Mouse (Mus musculus): ENCODE results near the gene Ergic1.

Gene Ergic1

GRCm38 (mm10) chr17:26662978-26663683 is 101.8 kb downstream of the Ergic1 start, which contains the start of gene Atp6v0e:
TSS of gene Atp6v0e (plus strand) at chr17:26663231.
- peak; percentile 94 for DNase-seq (ENCODE audit: low spot score)

DNA sequence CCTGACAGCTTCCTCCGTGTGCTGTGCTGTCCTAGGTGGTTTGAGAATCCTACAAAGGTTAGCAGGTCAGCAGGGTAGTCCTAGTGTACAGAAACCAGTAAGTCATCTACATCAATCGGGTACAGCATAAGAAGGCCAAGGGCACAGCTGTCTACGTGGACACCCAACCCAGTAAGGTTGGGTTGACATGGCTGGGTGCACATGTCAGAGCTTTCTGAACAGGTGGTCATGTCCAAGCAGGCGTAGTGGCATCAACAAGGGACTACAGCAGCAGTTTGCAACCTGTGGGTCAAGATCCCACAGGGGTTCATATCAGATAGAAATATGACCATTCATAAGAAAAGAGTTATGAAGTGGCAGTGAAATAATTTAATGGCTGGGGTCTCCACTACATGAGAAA is 104.3 kb downstream of the Ergic1 start:
- DNase-seq (ENCODE audit: low spot score), result no peak

- no peak for DNase-seq (ENCODE audit: low spot score)
Observed at GRCm38 (mm10) chr17:26671268-26671667, 110.0 kb downstream of the Ergic1 start.

- no peak for DNase-seq (ENCODE audit: low spot score)
Observed at GRCm38 (mm10) chr17:26675845-26676244, 114.6 kb downstream of the Ergic1 start.

- peak; percentile 90 for DNase-seq (ENCODE audit: low spot score)
Observed at GRCm38 (mm10) chr17:26676252-26676615, 114.9 kb downstream of the Ergic1 start.

- peak; percentile 76 for DNase-seq (ENCODE audit: low spot score)
Observed at GRCm38 (mm10) chr17:26676616-26677376, 115.5 kb downstream of the Ergic1 start.

DNA sequence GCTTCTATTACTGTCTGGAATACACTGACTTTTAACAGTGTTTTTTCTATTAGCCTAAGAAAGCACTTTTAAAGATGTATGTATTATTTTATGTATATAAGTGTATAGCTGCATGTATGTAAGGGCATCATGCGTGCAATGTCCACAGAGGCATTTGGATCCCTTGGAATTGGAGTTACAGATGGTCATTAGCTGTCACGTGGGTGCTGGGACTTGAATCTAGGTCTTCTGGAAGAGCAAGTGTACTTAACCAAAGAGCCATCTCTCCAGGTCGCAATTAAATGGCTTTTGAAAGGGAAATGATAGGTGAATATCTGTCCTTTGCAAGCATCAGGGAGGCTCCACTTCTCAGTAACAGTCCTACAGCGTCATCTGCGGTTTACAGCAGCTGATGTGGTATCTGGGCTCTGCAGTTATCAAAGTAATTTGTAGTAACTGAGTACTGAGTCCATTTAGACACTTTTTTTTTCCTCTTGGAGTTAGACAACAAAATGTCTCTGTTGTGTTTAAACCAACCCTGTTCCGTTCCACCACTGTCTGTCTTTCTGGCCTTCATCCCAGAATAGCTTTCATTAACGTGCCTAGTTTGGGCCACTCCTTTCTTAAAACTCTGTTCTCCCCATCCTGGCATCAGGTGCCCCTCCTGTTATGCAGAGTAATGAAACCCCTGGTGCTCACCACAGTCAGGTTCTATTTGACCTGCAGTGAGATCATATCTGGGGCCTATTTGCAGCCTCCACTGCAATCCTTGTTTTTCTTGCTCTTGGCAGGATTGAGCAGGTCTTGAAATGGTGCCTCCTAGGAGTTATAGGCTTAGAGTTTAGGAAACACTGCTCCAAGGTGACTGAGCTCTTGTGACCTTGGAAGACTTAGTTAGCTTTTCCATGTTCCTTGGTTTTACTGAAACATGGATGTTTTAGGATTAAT is 116.7 kb downstream of the Ergic1 start:
- DNase-seq (ENCODE audit: low spot score), result no peak

DNA sequence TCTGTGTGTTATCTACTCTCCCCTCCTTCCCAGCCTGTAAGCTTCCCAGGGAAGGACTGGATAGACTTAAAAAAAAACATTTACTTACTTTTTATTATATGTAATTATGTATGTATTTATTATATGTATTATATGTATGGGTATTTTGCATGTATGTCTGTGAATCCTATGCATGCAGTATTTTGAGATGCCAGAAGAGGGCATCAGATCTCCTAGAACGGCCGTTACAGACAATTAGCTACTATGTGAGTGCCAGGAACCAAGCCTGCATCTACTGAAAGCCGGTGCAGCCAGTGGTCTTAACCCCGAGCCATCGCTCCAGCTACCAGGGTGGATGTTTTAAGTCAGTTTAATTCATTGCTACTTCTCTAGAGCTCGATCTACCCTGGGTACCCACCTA is 120.0 kb downstream of the Ergic1 start:
- no peak for DNase-seq (ENCODE audit: low spot score)

DNA sequence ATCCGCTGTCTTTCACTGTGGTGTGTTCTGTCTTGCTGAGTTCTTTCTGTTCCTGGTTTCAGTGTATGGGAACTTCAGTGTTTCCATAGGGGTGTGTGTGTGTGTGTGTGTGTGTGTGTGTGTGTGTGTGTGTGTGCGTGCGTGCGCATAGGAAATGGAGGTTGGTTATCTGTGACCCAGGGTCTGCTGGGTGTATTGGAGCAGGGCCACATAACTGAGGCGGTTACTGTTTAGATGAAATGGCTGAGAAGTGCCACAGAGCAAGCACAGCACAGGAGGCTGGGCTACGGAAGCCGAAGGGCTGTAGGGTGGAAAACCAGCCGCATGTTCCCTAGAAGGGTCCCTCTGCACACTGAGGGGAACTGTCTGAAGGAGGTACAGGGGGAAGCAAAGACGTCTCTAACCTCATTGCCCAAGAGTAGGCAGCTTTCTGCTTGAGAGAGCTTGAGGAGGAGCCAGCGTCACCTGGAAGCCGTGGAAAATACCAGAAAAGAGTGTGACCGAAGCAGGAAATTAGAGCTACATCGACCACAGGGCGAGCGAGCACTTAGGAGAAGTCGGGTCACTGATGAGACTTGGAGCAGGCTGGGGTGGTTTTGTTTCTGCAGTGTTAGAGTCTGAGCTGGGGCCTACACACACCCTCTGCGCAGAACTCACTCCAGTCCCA is 125.2 kb downstream of the Ergic1 start:
- no peak for DNase-seq (ENCODE audit: low spot score)

DNA sequence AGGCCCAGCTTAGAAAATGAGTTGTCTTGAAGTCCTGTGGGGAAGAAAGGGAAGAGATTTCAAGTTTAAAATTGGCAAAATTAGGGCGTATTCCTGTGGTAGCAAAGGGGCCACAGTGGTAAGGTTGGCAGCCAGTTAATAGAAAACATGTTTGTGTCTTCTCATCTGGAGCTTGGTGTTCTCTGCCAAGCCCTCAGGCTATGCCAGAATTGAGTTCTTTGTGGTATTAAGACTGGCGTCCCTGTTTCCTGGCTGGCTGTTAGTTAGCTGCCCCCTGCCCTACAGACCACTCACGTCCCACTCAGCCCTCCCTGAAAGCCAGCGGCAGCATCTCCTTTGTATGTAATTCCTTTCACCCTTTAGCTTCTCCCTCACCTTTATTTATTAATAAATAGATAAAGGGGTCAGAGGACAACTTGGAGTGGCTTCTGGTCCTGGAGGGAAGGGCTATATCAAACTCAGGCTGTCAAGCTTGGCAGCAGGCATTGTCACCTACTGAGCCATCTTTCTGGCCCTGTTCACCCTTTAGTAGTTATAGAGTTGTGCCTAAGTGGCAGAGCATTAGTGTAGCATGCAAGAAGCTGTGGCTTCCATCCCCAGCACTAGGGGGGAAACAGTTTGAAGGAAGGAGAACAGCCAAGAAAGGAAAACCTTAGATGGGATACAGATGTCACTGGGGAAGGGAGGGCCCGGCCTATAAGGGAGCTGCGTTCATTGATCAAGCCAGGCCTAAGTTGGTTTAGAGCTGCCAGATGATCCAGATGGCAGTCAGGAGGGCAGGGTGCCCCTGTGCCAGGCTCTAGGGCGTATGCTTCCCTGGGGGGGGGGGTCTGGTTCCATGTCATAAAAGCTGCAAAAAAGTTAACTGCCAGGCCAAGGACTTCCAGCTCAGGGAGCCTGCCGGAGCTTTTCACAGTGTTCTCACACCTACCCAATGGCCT is 127.8 kb downstream of the Ergic1 start:
- DNase-seq (ENCODE audit: low spot score), result peak; percentile 46

- DNase-seq (ENCODE audit: low spot score), result no peak
Observed at GRCm38 (mm10) chr17:26689810-26690209, 128.5 kb downstream of the Ergic1 start.

- DNase-seq (ENCODE audit: low spot score), result no peak
Observed at GRCm38 (mm10) chr17:26690236-26690635, 128.9 kb downstream of the Ergic1 start.

DNA sequence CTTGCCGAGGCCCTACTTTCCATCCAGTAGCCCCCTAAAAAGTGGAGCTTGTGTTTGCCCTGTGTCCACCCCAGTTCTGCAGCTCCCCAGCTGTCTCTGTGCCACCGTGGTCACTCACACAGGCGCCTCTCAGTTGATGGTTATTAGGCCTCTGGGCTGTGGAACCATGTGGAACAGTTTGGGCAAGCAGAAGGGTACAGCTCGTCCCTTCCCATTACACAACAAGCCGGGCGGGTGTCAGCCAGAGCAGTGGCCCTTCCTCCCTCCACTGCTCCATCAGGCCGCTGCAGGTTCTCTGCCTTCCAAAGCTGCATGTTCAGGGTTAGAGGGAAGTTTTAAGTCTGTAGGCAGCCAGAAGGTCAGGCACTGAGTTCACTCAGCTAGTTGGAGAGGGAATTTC is 129.8 kb downstream of the Ergic1 start:
- no peak for DNase-seq (ENCODE audit: low spot score)

GRCm38 (mm10) chr17:26693424-26693823 is 132.1 kb downstream of the Ergic1 start:
- DNase-seq (ENCODE audit: low spot score), result no peak

DNA sequence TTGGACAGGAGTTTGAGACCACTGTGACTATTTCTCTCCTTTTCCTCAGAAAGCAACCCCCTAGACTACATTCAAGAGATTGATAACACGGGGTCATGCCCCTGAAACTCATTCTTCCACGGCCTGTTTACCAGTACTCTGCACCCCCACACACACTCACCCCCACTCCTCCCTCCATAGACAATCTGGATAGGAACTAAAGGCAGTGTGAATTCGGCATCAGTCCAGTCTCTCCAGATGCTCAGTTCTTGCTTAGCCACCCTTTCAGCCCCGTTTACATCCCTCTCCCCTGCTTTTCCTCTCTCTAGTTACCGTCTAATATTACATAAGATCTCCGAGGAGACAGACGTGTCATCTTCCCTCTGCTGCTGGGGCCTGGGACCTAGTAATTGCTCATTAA is 132.9 kb downstream of the Ergic1 start:
- DNase-seq (ENCODE audit: low spot score), result no peak

GRCm38 (mm10) chr17:26695193-26695592 is 133.9 kb downstream of the Ergic1 start:
- no peak for DNase-seq (ENCODE audit: low spot score)

GRCm38 (mm10) chr17:26698846-26699245 is 137.6 kb downstream of the Ergic1 start:
- no peak for DNase-seq (ENCODE audit: low spot score)

GRCm38 (mm10) chr17:26699819-26700616 is 138.7 kb downstream of the Ergic1 start:
- DNase-seq (ENCODE audit: low spot score), result no peak

GRCm38 (mm10) chr17:26701565-26701964 is 140.3 kb downstream of the Ergic1 start:
- no peak for DNase-seq (ENCODE audit: low spot score)

- DNase-seq (ENCODE audit: low spot score), result no peak
Observed at GRCm38 (mm10) chr17:26702621-26703020, 141.3 kb downstream of the Ergic1 start.

All from layer of hippocampus, adult 11-12 months (tissue).